Mouse (Mus musculus): ENCODE data around the gene Krt36.

GRCm38 (mm10) chr11:100087861-100088260 lies 17.6 kb downstream of the Krt36 start, which contains the start of gene Krt32:
- TF ChIP-seq CTCF (IDR thresholded peaks at IDR 0.05; ENCODE audit: insufficient read depth, low read length): no peak
- no peak for TF ChIP-seq POLR2A (IDR thresholded peaks at IDR 0.05; ENCODE audit: borderline replicate concordance, extremely low read depth, low read depth, low read length)

All from lung, adult 2 months (tissue).